Mouse (Mus musculus) olfactory bulb, adult 2 months (tissue): ENCODE results near the gene Vstm2b.

Experiments
- CTCF ChIP-seq: fragments of 200-500 bp; IDR thresholded peaks from 2 replicates; pipeline ENCODE4 v1.5.1; 2012; ENCODE audit warnings: low read depth, mild to moderate bottlenecking, low read length, moderate library complexity; ENCODE audit not compliant: insufficient read depth
- POLR2A ChIP-seq: fragments of 200-500 bp; IDR thresholded peaks from 2 replicates; pipeline ENCODE4 v1.6.1; 2012; ENCODE audit warnings: mild to moderate bottlenecking, low read depth, low read length, moderate library complexity; ENCODE audit not compliant: insufficient read depth

DNA sequence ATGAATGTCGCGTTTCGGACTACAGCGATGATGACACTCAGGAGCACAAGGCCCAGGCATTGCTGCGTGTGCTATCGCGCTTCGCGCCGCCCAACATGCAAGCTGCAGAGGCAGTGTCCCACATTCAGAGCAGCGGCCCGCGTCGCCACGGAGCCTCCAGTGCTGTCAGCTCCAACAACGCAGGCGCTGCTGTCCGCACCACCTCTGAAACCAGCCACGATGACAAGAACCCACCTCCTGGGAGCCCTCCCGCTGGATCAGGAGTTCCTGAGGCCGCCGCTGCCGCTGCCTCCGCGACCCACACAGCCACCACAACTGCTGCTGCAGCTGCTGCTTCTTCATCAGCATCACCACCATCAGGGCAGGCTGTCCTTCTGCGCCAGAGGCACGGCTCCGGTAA, 4.4 kb downstream of the Vstm2b start:
- TF ChIP-seq POLR2A (no peak), CTCF (no peak)
